Mouse (Mus musculus) ES-E14 (cell line): Measurements from ENCODE around the gene Hist1h4b.

ENCODE experiments used
- CHD2 ChIP-seq: IDR thresholded peaks from 2 replicates; pipeline ENCODE4 v1.6.1; 2014; ENCODE audit warnings: mild to moderate bottlenecking, low read depth, low read length, inconsistent platforms
- MAFK ChIP-seq: IDR thresholded peaks from 2 replicates; pipeline ENCODE4 v1.6.1; 2014; ENCODE audit warnings: mild to moderate bottlenecking, low read depth, low read length, inconsistent platforms; ENCODE audit not compliant: insufficient read depth
- ZC3H11A ChIP-seq: IDR thresholded peaks from 2 replicates; pipeline ENCODE4 v1.6.1; 2012; ENCODE audit warnings: low read depth, mild to moderate bottlenecking, inconsistent platforms, low read length, borderline replicate concordance
- ZNF384 ChIP-seq: IDR thresholded peaks from 2 replicates; pipeline ENCODE4 v1.6.1; 2012; ENCODE audit warnings: low read depth, low read length, inconsistent platforms

- TF ChIP-seq ZNF384 (no peak), ZC3H11A (no peak), CHD2 (0 out of 2 replicates have a peak, but pooled peaks have one; percentile 47), MAFK (no peak)
These were observed 12.1 kb upstream of the Hist1h4b start for GRCm38 (mm10) chr13:23744421-23745380.
